Mouse (Mus musculus): ENCODE data around the gene Olfr1228.

Olfr1228 gene

DNA sequence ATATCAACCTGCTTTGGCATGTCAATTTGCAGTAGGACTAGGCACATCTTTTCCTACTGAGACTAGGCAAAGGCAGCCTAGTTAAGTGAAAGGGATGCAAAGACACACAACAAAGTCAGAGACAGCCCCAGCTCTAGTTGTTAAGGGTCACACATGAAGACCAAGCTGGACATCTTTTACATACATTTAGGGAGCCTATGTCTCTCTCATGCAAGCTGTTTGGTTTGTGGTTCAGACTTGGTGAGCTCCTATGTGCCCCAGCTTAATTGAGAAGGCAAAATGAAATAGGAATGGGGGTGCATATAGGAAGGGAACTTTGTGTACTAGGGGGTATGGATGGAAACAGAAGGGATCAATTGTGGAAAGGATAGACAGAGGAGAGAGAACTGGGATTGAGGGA lies at the start of gene Olfr1228:
TSS of gene Olfr1228 (minus strand) at position 101 of the 400 bp plus-strand sequence.
- no peak for DNase-seq (ENCODE audit: low spot score in 2 of 2)

DNA sequence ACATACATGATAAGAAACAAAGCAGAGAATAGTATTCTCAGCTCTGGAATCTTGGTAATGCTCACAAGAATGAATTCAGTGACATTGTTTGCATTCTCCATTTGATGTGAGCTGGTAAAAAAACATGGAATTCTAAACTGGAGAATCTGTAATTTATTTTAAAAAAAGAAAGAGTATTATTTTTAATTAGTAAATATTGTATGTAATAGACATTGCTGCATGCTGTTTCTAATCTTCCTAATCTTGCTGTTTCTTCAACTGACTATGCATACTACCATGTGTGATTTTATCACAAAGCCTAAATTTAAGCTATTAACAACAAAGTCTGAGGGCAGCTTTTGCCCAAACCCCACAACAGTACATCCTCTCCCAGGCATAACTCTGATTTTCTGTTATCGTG lies 43.3 kb upstream of the Olfr1228 start, which contains the start of gene Olfr1230:
TSS of gene Olfr1230 (minus strand) at position 101 of the 400 bp plus-strand sequence.
- DNase-seq (ENCODE audit: low spot score in 2 of 2): no peak

DNA sequence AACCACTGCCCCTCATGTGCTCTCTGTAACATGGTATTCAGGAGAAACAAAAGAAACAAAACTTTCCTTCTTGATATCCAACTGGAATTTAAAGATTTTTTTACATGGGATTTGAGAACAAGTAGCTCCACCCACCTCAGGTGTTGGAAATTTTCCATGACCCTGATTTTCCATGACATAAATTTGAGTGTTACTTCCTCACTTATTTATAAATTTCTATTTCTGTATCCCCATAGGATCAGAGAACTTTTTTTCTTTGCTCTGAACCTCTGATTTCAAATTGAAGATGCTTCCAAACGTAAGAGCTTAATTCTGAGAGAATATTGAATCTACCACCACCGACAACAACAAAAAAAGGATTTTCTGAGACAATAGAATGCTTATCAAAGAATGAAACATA lies 34.1 kb upstream of the Olfr1228 start, which contains the start of gene Olfr1229:
TSS of gene Olfr1229 (minus strand) at position 101 of the 400 bp plus-strand sequence.
- no peak for DNase-seq (ENCODE audit: low spot score in 2 of 2)

DNA sequence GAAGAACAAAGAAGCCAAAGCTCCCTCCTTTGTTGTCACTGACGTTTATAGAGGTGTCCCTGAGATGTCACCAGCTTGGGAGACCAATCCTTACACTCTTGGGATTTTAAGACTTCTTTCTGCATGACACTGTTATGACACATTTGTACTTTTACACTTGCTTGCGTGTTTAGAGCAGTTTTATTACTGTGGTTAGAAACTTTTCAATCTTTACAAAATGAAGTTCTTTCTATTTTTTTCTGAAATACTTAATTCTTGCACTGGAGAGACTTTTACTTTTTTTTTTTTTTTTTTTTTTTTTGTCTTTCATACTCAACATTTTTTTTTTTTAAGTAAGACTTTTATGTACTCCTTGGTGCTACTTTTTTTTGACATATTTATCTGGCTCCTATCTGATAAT lies 53.9 kb downstream of the Olfr1228 start, which contains the start of gene Olfr1226:
TSS of gene Olfr1226 (minus strand) at position 101 of the 400 bp plus-strand sequence.
- DNase-seq (ENCODE audit: low spot score in 2 of 2): no peak

All from spleen, postnatal 10 days (tissue).